Mouse (Mus musculus): Measurements from ENCODE around the gene Ift172. TPM values are rescaled to one million over a fixed set of nuclear protein-coding genes. Genes with fewer than 3 reads are reported as not detected.
"Not testable (repeated sequence)": the region's sequence is repeated elsewhere in the genome, so short reads cannot be mapped to it uniquely, and the experiment has no call there.

The Ift172 gene
- polyA plus RNA-seq, 1 experiment from 2014 or later, result 22.3 TPM

DNA sequence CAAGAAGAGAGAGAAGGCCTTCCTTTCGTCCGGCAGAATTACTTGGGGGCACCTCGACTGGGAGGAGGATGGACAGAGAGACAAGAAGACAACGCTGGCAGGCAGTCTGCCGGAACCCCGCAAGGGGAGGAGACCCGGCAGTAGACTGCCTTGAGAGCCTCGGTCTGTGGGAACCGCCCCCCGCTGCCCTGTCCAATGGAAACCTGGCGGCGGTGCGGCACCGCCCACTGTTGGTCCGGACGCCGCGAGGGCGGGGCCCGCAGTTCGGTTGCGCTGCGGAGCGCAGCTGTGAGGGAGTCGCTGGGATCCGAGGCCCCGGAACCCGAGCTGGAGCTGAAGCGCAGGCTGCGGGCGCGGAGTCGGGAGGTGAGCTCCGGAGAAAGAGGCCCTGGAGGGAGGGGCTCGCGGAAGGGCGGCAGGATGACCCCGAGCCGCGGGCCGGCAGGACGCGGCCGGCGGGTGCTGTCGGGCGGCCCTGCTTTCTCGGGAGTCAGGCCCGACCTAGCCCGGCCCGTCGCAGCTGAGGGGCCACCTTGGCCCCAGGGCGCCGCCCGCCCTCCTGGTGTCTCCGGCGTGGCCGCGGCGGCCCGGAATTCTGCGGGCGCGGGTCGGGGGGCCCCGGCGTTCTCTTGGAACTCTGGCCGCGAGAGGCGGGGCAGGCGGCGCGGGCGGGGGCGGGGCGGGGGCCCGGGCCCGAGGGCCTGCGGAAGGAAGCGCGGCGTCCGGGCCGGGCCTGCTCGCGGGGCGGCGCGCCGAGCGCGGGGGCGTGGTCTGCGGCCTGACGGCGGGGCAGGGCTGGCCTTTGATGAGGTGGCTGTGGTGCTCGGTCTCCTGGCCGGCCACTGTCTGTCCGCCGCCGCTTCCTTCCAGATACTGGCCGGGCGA lies 50.0 kb downstream of the Ift172 start, which contains the start of the genes Nrbp1 and Gm9970:
Nrbp1 (plus strand) TSS at position 228 of the 885 bp plus-strand sequence.
Gm9970 (minus strand) TSS at position 596 of the 885 bp plus-strand sequence.
- peak within 1 kb of the TSS; percentile 100 for H3K27ac ChIP-seq
- peak within 1 kb of the TSS; percentile 88 for H3K4me2 ChIP-seq
- WGBS, result 1% methylated on average over 102 of the region's 103 CpGs
- peak within 1 kb of the TSS; percentile 100 for H3K4me3 ChIP-seq
- H3K27me3 ChIP-seq, result no peaks in the 10 kb centered on the region
- peaks cover 23% of the 10 kb centered on the region for H3K36me3 ChIP-seq
- ATAC-seq (replicated peaks; ENCODE audit: insufficient number of reproducible peaks, insufficient read depth, low FRiP score, low read depth), result peak; percentile 98
- peak within 1 kb of the TSS; percentile 100 for H3K9ac ChIP-seq
- H3K4me1 ChIP-seq (replicated peaks), result peaks cover 12% of the 10 kb centered on the region
- H3K9me3 ChIP-seq (replicated peaks), result no peaks in the 10 kb centered on the region

DNA sequence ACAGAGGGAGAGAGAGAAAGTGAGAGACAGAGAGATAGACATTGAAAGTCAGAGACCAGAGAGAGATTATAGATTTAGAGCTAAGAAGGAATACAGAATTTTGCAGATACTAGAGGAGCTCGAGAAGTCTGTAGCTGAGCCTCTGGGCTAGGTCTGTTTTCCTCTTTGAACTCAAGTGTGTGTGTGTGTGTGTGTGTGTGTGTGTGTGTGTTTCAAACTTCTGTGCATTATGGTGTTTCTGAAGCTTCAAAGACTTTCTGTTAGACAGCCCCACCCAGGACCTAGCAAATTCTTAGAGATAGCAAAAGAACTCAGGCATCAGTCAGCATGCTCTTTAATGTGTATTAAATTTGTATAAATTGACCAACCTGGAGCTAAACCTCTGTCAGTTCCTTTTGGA lies 64.3 kb downstream of the Ift172 start:
- H3K4me1 ChIP-seq (replicated peaks), result no peaks in the 10 kb centered on the region
- no peak for ATAC-seq (replicated peaks; ENCODE audit: insufficient number of reproducible peaks, insufficient read depth, low FRiP score, low read depth)
- H3K27me3 ChIP-seq, result no peaks in the 10 kb centered on the region
- no peaks in the 10 kb centered on the region for H3K9me3 ChIP-seq (replicated peaks)
- H3K27ac ChIP-seq, result no peak overlapping the region
- H3K4me3 ChIP-seq, result no peak overlapping the region
- no peak overlapping the region for H3K9ac ChIP-seq
- WGBS, result 68% methylated on average over 1 of the region's 1 CpGs
- no peak overlapping the region for H3K4me2 ChIP-seq
- no peaks in the 10 kb centered on the region for H3K36me3 ChIP-seq

DNA sequence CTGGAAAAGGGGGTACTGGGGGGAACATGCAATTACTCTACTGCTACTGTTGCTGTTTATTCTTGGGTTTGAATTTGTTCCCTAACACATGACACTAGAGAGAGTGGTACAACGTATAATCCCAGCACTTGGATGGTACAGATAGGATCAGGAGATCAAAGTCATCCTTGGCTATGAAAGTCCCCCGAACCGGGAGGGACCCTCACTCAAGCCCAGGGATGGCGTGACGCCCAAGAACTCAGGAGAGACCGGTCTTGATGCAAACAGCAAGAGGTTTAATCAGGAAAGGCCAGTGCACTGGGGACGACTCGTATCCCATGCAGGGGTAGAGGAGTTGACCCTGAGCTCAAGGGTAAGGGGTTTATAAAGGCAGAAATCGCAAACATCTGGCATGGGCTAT lies 68.2 kb downstream of the Ift172 start:
- no peak overlapping the region for H3K27ac ChIP-seq
- no peaks in the 10 kb centered on the region for H3K27me3 ChIP-seq
- ATAC-seq (replicated peaks; ENCODE audit: insufficient number of reproducible peaks, insufficient read depth, low FRiP score, low read depth), result no peak
- 88% methylated on average over 9 of the region's 9 CpGs for WGBS
- H3K36me3 ChIP-seq, result no peaks in the 10 kb centered on the region
- H3K9ac ChIP-seq, result no peak overlapping the region
- H3K4me2 ChIP-seq, result no peak overlapping the region
- no peaks in the 10 kb centered on the region for H3K9me3 ChIP-seq (replicated peaks)
- no peak overlapping the region for H3K4me3 ChIP-seq
- peaks cover 17% of the 10 kb centered on the region for H3K4me1 ChIP-seq (replicated peaks)

DNA sequence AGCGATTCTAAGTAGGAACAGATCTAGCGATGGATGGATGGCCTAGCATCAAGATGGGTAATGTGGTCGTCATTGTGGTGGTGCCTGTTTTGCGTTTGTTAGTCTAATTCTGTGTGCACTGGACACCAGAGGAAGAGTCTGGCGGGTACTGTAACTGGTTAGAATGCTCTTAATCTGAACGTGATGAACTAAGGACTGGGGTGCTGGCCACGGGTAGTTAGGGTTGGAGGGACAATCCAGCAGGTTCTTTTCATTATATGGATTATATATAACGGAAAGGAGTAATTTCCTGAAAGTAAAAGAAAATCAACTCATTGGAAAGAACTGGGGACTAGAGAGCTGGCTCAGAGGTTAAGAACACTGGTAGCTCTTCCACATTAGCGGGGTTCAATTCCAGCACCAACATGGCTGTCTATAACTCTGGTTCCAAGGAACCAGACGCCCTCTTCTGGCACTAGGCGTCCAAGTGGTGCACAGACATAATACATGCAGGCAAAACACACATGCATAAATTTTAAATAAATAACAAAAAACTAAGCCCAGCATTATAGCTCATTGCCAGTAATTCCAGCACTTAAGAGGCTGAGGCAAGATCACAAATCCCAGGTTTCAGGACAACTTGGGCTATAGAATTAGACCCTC lies 69.5 kb downstream of the Ift172 start:
- ATAC-seq (replicated peaks; ENCODE audit: insufficient number of reproducible peaks, insufficient read depth, low FRiP score, low read depth), result no peak
- peak overlapping the region; percentile 80 for H3K4me2 ChIP-seq
- H3K9ac ChIP-seq, result peak overlapping the region; percentile 96
- peaks cover 17% of the 10 kb centered on the region for H3K4me1 ChIP-seq (replicated peaks)
- H3K36me3 ChIP-seq, result no peaks in the 10 kb centered on the region
- 18% methylated on average over 11 of the region's 11 CpGs for WGBS
- H3K9me3 ChIP-seq (replicated peaks), result no peaks in the 10 kb centered on the region
- H3K27me3 ChIP-seq, result no peaks in the 10 kb centered on the region
- peak overlapping the region; percentile 97 for H3K4me3 ChIP-seq
- peak overlapping the region; percentile 85 for H3K27ac ChIP-seq

DNA sequence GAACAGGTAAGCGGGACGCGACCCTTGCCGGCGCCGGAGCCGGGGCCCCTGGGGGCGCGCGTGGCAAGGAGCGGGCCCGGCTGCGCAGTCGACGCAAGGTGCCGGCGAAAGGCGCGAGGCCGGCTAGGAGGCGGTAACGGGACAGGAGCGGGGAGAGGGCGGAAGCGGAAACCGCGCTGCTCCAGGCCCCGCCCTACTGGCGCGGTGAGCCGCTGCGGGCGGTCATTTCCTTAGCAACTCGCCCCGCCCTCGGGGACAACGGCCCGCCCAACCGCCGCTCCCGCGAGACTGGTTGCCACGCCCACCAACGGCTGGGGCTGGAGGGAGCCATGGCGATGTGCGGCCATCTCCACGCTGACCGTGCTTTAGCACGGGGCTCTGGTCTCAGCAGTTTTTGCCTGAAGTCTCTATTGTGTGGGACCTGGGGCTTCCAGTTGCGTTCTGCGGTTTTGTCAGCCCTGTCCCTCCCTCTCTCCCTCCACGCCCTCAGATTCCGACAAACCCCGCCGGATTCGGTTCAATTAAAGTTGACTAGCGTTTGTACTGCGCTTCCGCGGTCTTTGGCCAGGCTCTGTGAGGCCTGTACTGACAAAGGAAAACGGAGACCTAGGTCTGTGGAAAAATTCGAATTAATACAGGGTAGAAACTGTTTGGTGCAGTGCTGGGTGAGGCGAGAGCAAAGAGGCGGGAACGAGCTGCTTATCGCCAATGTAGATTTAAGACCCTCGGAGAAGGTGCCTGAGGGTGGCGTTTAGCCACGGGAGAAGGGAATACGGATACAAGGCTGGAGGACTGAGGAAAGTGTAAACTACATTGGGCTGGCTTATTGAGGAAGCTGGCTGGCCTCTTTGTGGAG lies 70.2 kb downstream of the Ift172 start, which contains the start of gene Ppm1g:
Ppm1g (minus strand) TSS at position 240 of the 856 bp plus-strand sequence.
- Histone ChIP-seq H3K9me3 (replicated peaks) (no peaks in the 10 kb centered on the region), H3K4me1 (replicated peaks) (peaks cover 17% of the 10 kb centered on the region), H3K36me3 (no peaks in the 10 kb centered on the region), H3K9ac (peak within 1 kb of the TSS; percentile 96), H3K27me3 (no peaks in the 10 kb centered on the region), H3K27ac (peak within 1 kb of the TSS; percentile 93), H3K4me2 (peak within 1 kb of the TSS; percentile 80), H3K4me3 (peak within 1 kb of the TSS; percentile 97)
- peak; percentile 97 for ATAC-seq (replicated peaks; ENCODE audit: insufficient number of reproducible peaks, insufficient read depth, low FRiP score, low read depth)
- WGBS, result under 1% methylated on average over 70 of the region's 70 CpGs

DNA sequence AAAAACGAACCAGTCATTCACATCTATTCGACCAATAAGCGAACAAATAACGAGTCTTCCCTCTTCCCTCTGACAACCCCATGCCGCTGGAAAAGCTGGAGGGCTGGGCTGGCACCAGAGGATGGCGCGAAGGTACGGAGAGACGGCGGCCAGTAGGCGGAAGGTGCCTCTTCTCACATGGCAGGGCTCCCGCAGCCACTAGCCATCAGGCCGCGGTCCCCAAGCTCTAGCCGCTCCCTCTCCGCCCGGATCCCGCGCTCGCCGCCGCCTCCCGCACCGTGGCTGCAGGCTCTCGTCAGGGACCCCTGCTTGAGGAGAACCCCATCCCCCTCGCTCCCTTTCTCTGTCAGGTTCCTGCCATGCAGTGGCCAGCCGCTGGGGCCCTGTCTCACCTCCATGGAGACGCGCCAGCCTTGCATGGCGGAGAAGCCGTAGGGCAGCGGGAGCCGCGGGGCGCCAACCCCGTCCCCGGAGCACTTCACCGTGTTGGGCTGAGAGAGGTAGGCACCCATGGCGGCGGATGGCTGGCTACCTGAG lies 70.9 kb downstream of the Ift172 start:
- no peaks in the 10 kb centered on the region for H3K36me3 ChIP-seq
- ATAC-seq (replicated peaks; ENCODE audit: insufficient number of reproducible peaks, insufficient read depth, low FRiP score, low read depth), result peak; percentile 58
- H3K4me2 ChIP-seq, result peak overlapping the region; percentile 80
- H3K9me3 ChIP-seq (replicated peaks), result no peaks in the 10 kb centered on the region
- H3K27ac ChIP-seq, result peak overlapping the region; percentile 93
- peak overlapping the region; percentile 97 for H3K4me3 ChIP-seq
- WGBS, result under 1% methylated on average over 40 of the region's 40 CpGs
- H3K27me3 ChIP-seq, result no peaks in the 10 kb centered on the region
- peak overlapping the region; percentile 96 for H3K9ac ChIP-seq
- H3K4me1 ChIP-seq (replicated peaks), result peaks cover 17% of the 10 kb centered on the region

DNA sequence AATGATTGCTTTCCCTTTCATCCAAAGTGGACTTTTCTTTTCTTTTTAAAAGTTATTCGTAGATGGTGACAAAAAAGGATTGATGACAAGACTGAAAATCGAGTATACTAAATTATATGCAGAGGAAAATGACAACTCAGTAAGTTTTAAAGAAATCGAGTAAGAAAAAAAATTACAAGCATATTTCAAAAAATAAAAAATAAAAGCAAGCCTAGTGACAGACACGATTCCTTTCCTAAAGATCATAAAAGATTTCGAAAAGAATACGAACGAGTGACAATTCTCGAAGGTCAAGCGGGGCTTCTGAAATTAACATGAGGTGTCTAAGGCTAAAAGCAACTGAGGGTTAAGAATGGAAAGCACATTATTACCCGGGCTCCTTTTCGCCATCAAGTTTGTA lies 71.4 kb downstream of the Ift172 start:
- Histone ChIP-seq H3K27me3 (no peaks in the 10 kb centered on the region), H3K4me3 (peak overlapping the region; percentile 97), H3K9ac (peak overlapping the region; percentile 96), H3K36me3 (no peaks in the 10 kb centered on the region), H3K27ac (peak overlapping the region; percentile 93), H3K4me1 (replicated peaks) (peaks cover 17% of the 10 kb centered on the region), H3K4me2 (peak overlapping the region; percentile 80), H3K9me3 (replicated peaks) (no peaks in the 10 kb centered on the region)
- ATAC-seq (replicated peaks; ENCODE audit: insufficient number of reproducible peaks, insufficient read depth, low FRiP score, low read depth), result no peak
- 1% methylated on average over 11 of the region's 11 CpGs for WGBS

DNA sequence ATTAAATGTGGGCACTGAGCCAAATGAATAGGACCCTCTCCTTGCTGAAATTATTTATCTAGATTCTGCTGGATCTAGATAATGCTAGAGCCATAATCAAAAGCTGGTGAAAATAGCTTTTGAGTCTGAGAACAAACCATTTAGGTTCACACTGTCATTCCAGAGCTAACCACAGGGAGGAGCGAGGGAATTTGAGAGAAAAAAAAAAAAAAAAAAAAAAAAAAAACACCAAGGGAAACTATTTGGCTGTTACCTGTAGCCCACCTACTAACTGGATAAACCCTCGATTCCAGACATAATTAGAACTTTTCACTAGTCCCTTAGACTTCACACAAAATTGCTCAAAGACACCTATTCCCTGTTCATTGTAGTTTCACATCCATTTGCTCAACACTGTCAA lies 71.8 kb downstream of the Ift172 start:
- Histone ChIP-seq H3K27me3 (no peaks in the 10 kb centered on the region), H3K9me3 (replicated peaks) (no peaks in the 10 kb centered on the region), H3K27ac (no peak overlapping the region), H3K9ac (no peak overlapping the region; the same call in 1 of the 2 replicates), H3K4me3 (peak overlapping the region; percentile 97), H3K4me2 (peak overlapping the region; percentile 80), H3K36me3 (no peaks in the 10 kb centered on the region), H3K4me1 (replicated peaks) (peaks cover 17% of the 10 kb centered on the region)
- no peak for ATAC-seq (replicated peaks; ENCODE audit: insufficient number of reproducible peaks, insufficient read depth, low FRiP score, low read depth)
- WGBS, result 3% methylated on average over 2 of the region's 2 CpGs

DNA sequence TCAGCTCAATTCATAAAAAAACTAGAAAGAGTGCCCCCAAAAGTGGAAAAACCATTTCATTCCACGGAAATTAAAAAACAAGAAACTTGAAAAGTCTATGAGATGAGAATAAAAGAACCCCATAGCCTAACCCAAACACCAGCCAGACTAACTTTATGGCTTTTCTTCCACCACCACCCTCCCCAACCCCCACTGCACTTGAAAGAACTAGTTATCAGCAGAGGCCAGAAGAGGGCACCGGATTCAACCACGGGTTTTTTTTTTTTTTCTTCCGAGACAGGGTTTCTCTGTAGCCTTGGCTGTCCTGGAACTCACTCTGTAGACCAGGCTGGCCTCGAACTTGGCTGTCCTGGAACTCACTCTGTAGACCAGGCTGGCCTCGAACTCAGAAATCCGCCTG lies 72.6 kb downstream of the Ift172 start:
- Histone ChIP-seq H3K4me3 (no peak overlapping the region), H3K27ac (no peak overlapping the region), H3K9me3 (replicated peaks) (no peaks in the 10 kb centered on the region), H3K4me2 (no peak overlapping the region), H3K36me3 (no peaks in the 10 kb centered on the region), H3K9ac (no peak overlapping the region), H3K4me1 (replicated peaks) (peaks cover 17% of the 10 kb centered on the region), H3K27me3 (no peaks in the 10 kb centered on the region)
- ATAC-seq (replicated peaks; ENCODE audit: insufficient number of reproducible peaks, insufficient read depth, low FRiP score, low read depth), result no peak
- WGBS, result 43% methylated on average over 7 of the region's 7 CpGs

DNA sequence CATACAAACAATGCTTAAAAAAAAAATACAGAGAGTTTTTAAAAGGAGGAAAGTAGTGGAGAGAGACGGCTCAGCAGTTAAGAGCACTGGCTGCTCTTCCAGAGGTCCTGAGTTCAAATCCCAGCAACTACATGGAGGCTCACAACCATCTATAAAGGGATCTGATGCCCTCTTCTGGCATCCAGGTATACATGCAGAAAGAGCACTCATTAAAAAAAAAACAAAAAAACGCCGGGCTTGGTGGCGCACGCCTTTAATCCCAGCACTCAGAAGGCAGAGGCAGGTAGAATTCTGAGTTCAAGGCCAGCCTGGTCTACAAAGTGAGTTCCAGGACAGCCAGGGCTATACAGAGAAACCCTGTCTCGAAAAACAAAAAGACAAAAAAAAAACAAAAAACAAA lies 74.4 kb downstream of the Ift172 start:
- not testable (repeated sequence) for H3K4me3 ChIP-seq; H3K9me3 ChIP-seq (replicated peaks); H3K36me3 ChIP-seq; H3K27ac ChIP-seq; H3K27me3 ChIP-seq; H3K9ac ChIP-seq; H3K4me2 ChIP-seq; ATAC-seq (replicated peaks; ENCODE audit: insufficient number of reproducible peaks, insufficient read depth, low FRiP score, low read depth)
- H3K4me1 ChIP-seq (replicated peaks), result peaks cover 17% of the 10 kb centered on the region
- 89% methylated on average over 6 of the region's 6 CpGs for WGBS
